Mouse (Mus musculus) liver, postnatal 0 days (tissue): ENCODE measurements around the gene Olfr822. TPM values are rescaled to one million over a fixed set of nuclear protein-coding genes. Genes with fewer than 3 reads are reported as not detected.
"Not testable (repeated sequence)": the region's sequence is repeated elsewhere in the genome, so short reads cannot be mapped to it uniquely, and the experiment has no call there.

Source experiments
- ATAC-seq: fragments of 200-750 bp; cut with Nextera tagmentation; 2 replicates; pipeline ENCODE4 v1.8.0; 2017; ENCODE audit warnings: mild to moderate bottlenecking, moderate library complexity
- DNase-seq: peaks from one replicate; pipeline ENCODE4 v3.0.0-alpha.2; 2016
- H3K27ac ChIP-seq: fragments of 300-500 bp; sonication (generic); 2 replicates; pipeline ENCODE4 v1.5.1; 2014; ENCODE audit warnings: antibody characterized with exemption, moderate library complexity, mild to moderate bottlenecking, low read depth
- H3K27me3 ChIP-seq: fragments of 300-500 bp; sonication (generic); 2 replicates; pipeline ENCODE4 v1.6.1; 2014; ENCODE audit warnings: low read length, control low read depth, mixed read lengths; ENCODE audit not compliant: insufficient read depth
- H3K36me3 ChIP-seq: fragments of 300-500 bp; sonication (generic); replicated peaks from 2 replicates; pipeline ENCODE4 v1.6.1; 2014; ENCODE audit warnings: mild to moderate bottlenecking, control low read depth, low read length, moderate library complexity, mixed read lengths; ENCODE audit not compliant: insufficient read depth
- H3K4me1 ChIP-seq: fragments of 300-500 bp; sonication (generic); 2 replicates; pipeline ENCODE4 v1.6.1; 2014; ENCODE audit warnings: antibody characterized with exemption, mild to moderate bottlenecking, control low read depth; ENCODE audit not compliant: insufficient read depth
- H3K4me2 ChIP-seq: fragments of 300-500 bp; sonication (generic); 2 replicates; pipeline ENCODE4 v1.6.1; 2014; ENCODE audit warnings: low read depth, mild to moderate bottlenecking, low read length, moderate library complexity, mixed read lengths
- H3K4me3 ChIP-seq: fragments of 300-500 bp; sonication (generic); 2 replicates; pipeline ENCODE4 v1.5.1; 2014; ENCODE audit warnings: low read depth, low read length
- H3K9ac ChIP-seq: fragments of 300-500 bp; sonication (generic); replicated peaks from 2 replicates; pipeline ENCODE4 v1.6.1; 2014; ENCODE audit warnings: mild to moderate bottlenecking, moderate library complexity
- H3K9me3 ChIP-seq: fragments of 300-500 bp; sonication (generic); 2 replicates; pipeline ENCODE4 v1.6.1; 2016; ENCODE audit warnings: mild to moderate bottlenecking, control low read depth, low read length, mixed read lengths
- CTCF ChIP-seq: sonication (generic); IDR thresholded peaks from 2 replicates; pipeline ENCODE4 v1.5.1; 2016; ENCODE audit warnings: antibody characterized with exemption, low read depth
- EP300 ChIP-seq: IDR thresholded peaks from 2 replicates; pipeline ENCODE4 v1.6.1; 2016; ENCODE audit warnings: antibody characterized with exemption, low read depth, mild to moderate bottlenecking
- WGBS: fragments of 180-500 bp; shearing (Covaris S2); extraction: QIAGEN DNeasy Blood & Tissue Kit; methylation state at CpG from one replicate; pipeline ENCODE4 v1.1.7; 2014; ENCODE audit not compliant: insufficient replicate concordance; 5-methylcytosine and 5-hydroxymethylcytosine counted together
- polyA plus RNA-seq: library from polyadenylated mRNA; unstranded; fragments of >200 nt; fragmentation: Nextera tagmentation; extraction: Ambion mirVana; gene quantifications from 2 replicates; pipeline ENCODE4 v1.2.1, GENCODE M21; 2015

Gene Olfr822
- not detected in 2 replicates for polyA plus RNA-seq

- no peak within 1 kb of the TSS for H3K27ac ChIP-seq
- H3K4me3 ChIP-seq = no peak within 1 kb of the TSS
- H3K36me3 ChIP-seq = no peaks in the 10 kb centered on the region
- no peaks in the 10 kb centered on the region for H3K4me1 ChIP-seq
- H3K27me3 ChIP-seq = no peaks in the 10 kb centered on the region
- no peak for TF ChIP-seq CTCF
- TF ChIP-seq EP300 = no peak
- no peak within 1 kb of the TSS for H3K9ac ChIP-seq
- H3K9me3 ChIP-seq = no peaks in the 10 kb centered on the region
- ATAC-seq = no peak
- no peak within 1 kb of the TSS for H3K4me2 ChIP-seq
- no peak for DNase-seq
Measured at GRCm38 (mm10) chr10:130070910-130071309, at the start of gene Olfr822. Gene Olfr822, plus strand, starts transcription at chr10:130071210.

GRCm38 (mm10) chr10:130030048-130030447 lies 41.0 kb upstream of the Olfr822 start, which contains the start of gene Olfr821:
Gene Olfr821, plus strand, starts transcription at chr10:130030348.
- no peaks in the 10 kb centered on the region for H3K9me3 ChIP-seq
- H3K36me3 ChIP-seq = no peaks in the 10 kb centered on the region
- H3K4me1 ChIP-seq = no peaks in the 10 kb centered on the region
- H3K27me3 ChIP-seq = no peaks in the 10 kb centered on the region
- no peak for TF ChIP-seq EP300
- TF ChIP-seq CTCF = no peak
- H3K4me3 ChIP-seq = no peak within 1 kb of the TSS
- DNase-seq = no peak
- H3K9ac ChIP-seq = no peak within 1 kb of the TSS
- no peak for ATAC-seq
- H3K4me2 ChIP-seq = no peak within 1 kb of the TSS
- no peak within 1 kb of the TSS for H3K27ac ChIP-seq

- no peaks in the 10 kb centered on the region for H3K27me3 ChIP-seq
- no peak overlapping the region for H3K27ac ChIP-seq
- TF ChIP-seq EP300 = no peak
- TF ChIP-seq CTCF = no peak
- no peaks in the 10 kb centered on the region for H3K36me3 ChIP-seq
- WGBS = 61% methylated on average over 6 of the region's 6 CpGs
- DNase-seq = no peak
- H3K9ac ChIP-seq = no peak overlapping the region
- H3K4me1 ChIP-seq = no peaks in the 10 kb centered on the region
- no peak for ATAC-seq
- no peak overlapping the region for H3K4me3 ChIP-seq
- H3K9me3 ChIP-seq = no peaks in the 10 kb centered on the region
- no peak overlapping the region for H3K4me2 ChIP-seq
Measured at GRCm38 (mm10) chr10:130037096-130037495, 33.9 kb upstream of the Olfr822 start.

- Histone ChIP-seq H3K4me2 (no peak overlapping the region), H3K4me3 (no peak overlapping the region), H3K27ac (no peak overlapping the region), H3K4me1 (no peaks in the 10 kb centered on the region), H3K9ac (no peak overlapping the region), H3K36me3 (no peaks in the 10 kb centered on the region), H3K9me3 (no peaks in the 10 kb centered on the region), H3K27me3 (no peaks in the 10 kb centered on the region)
- TF ChIP-seq EP300 (no peak), CTCF (peak; percentile 69)
- DNase-seq = peak; percentile 65
- ATAC-seq = 0 out of 2 replicates have a peak, but pooled peaks have one; percentile 51
- 17% methylated on average over 5 of the region's 5 CpGs for WGBS
Measured at GRCm38 (mm10) chr10:130092838-130093440, 21.9 kb downstream of the Olfr822 start.

GRCm38 (mm10) chr10:130096104-130096503 lies 25.1 kb downstream of the Olfr822 start:
- no peaks in the 10 kb centered on the region for H3K4me1 ChIP-seq
- H3K9me3 ChIP-seq = no peaks in the 10 kb centered on the region
- TF ChIP-seq CTCF (peak; percentile 41), EP300 (no peak)
- DNase-seq = no peak
- H3K27me3 ChIP-seq = no peaks in the 10 kb centered on the region
- H3K27ac ChIP-seq = no peak overlapping the region
- ATAC-seq = no peak
- H3K4me3 ChIP-seq = no peak overlapping the region
- no peak overlapping the region for H3K4me2 ChIP-seq
- no peak overlapping the region for H3K9ac ChIP-seq
- H3K36me3 ChIP-seq = no peaks in the 10 kb centered on the region

GRCm38 (mm10) chr10:130115283-130115682 lies 44.3 kb downstream of the Olfr822 start, which contains the start of gene Olfr823:
Gene Olfr823, minus strand, starts transcription at chr10:130115383.
- H3K9me3 ChIP-seq, H3K4me1 ChIP-seq, DNase-seq, ATAC-seq, H3K27ac ChIP-seq, H3K36me3 ChIP-seq, H3K4me3 ChIP-seq, H3K4me2 ChIP-seq, H3K27me3 ChIP-seq, H3K9ac ChIP-seq: not testable (repeated sequence)
- 68% methylated on average over 1 of the region's 1 CpGs for WGBS

GRCm38 (mm10) chr10:130116045-130116444 lies 45.0 kb downstream of the Olfr822 start:
- H3K9me3 ChIP-seq, H3K4me1 ChIP-seq, H3K4me2 ChIP-seq, H3K27ac ChIP-seq, H3K36me3 ChIP-seq, DNase-seq, H3K4me3 ChIP-seq, H3K9ac ChIP-seq, H3K27me3 ChIP-seq, ATAC-seq: not testable (repeated sequence)
- 66% methylated on average over 3 of the region's 3 CpGs for WGBS

Other genes starting within 250 kb of the Olfr822 start
- not detected in 2 replicates for gene Olfr812, start 225.1 kb upstream of the Olfr822 start, polyA plus RNA-seq
- not detected in 2 replicates for gene Olfr813, start 215.8 kb upstream of the Olfr822 start, polyA plus RNA-seq
- gene Olfr814, start 191.4 kb upstream of the Olfr822 start, polyA plus RNA-seq = not detected in 2 replicates
- gene Olfr815, start 165.3 kb upstream of the Olfr822 start, polyA plus RNA-seq = not detected in 2 replicates
- gene Olfr816, start 155.6 kb upstream of the Olfr822 start, polyA plus RNA-seq = not detected in 2 replicates
- not detected in 2 replicates for gene Olfr818, start 122.1 kb upstream of the Olfr822 start, polyA plus RNA-seq
- not detected in 2 replicates for gene Olfr819, start 103.9 kb upstream of the Olfr822 start, polyA plus RNA-seq
- not detected in 2 replicates for gene Olfr247, start 95.1 kb upstream of the Olfr822 start, polyA plus RNA-seq
- gene Gm10310, start 86.1 kb upstream of the Olfr822 start, polyA plus RNA-seq = not detected in 2 replicates
- not detected in 2 replicates for gene Olfr820, start 58.6 kb upstream of the Olfr822 start, polyA plus RNA-seq
- not detected in 2 replicates for gene Olfr821, start 40.9 kb upstream of the Olfr822 start, polyA plus RNA-seq
- gene Olfr823, start 44.2 kb downstream of the Olfr822 start, polyA plus RNA-seq = not detected in 2 replicates
- gene Olfr824, start 58.8 kb downstream of the Olfr822 start, polyA plus RNA-seq = 0.02 and 0.04 TPM in 2 replicates
- gene Olfr825, start 95.6 kb downstream of the Olfr822 start, polyA plus RNA-seq = not detected in 2 replicates
- gene Olfr826, start 113.0 kb downstream of the Olfr822 start, polyA plus RNA-seq = not detected in 2 replicates
- not detected in 2 replicates for gene Olfr827, start 143.2 kb downstream of the Olfr822 start, polyA plus RNA-seq
- not detected in 2 replicates for gene Neurod4, start 209.0 kb downstream of the Olfr822 start, polyA plus RNA-seq